Mouse (Mus musculus): Measurements from ENCODE around the gene Tpcn2.

- TF ChIP-seq POLR2A (IDR thresholded peaks at IDR 0.05; ENCODE audit: insufficient read depth, low read depth, low read length): no peak
- no peak for TF ChIP-seq CTCF (IDR thresholded peaks at IDR 0.05)
Observed at GRCm38 (mm10) chr7:145190520-145190919, 93.3 kb downstream of the Tpcn2 start.

All from heart, adult 2 months (tissue).